Mouse (Mus musculus): ENCODE data around the gene Fggy.

The Fggy gene

DNA sequence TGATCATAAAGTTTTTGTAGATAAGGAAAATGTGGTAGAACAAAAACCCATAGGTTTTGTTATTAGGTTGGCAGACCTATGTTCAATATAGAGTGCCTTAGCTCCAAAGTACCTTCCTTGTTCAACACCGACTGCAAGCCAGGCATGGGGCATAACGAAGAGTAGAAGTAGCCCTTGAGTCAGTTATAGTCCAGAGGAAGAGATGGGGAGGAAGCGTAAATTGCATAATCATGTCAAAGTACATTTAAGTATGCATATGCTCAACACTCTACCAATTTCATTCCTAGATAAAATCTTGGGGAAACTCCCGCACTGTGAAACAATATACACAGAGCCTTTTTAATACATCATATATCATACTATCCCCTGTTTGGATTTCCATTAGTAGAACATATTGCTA is 221.2 kb downstream of the Fggy start:
- no peak for DNase-seq (ENCODE audit: low spot score)

DNA sequence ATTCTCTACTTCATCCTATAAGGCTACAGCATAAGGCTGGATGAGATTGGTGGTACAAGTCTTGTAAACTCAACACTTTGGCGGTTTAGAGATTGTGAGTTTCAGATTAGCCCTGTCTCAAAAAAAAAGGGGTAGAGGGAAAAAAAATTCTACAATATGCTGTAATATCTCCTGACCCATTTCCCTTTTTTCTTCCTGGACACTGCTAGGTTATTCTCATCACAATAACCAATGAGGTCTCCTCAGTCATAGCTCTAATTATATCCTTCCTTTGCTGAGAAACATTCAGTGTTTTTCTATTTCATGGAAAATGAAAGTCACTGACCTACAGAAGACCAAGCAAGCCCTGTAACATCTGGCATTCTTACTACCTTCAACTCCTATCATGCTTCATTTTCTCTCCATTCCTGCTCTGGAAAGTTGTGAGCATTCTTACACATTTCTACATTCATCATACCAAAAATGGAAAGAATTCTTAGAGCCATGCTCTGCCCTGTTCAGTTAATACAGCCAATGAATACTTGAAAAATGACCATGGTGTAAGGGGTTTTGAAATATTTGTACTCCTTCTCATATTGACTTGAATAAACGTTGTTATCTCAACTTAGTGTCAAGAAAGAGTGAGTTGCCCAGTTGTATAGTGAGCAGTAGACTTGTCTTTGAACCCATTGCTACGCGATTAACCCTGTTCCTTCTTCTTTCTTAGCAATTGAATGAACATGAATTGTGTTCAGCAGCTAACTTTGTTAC is 227.0 kb downstream of the Fggy start:
- DNase-seq (ENCODE audit: low spot score): no peak

DNA sequence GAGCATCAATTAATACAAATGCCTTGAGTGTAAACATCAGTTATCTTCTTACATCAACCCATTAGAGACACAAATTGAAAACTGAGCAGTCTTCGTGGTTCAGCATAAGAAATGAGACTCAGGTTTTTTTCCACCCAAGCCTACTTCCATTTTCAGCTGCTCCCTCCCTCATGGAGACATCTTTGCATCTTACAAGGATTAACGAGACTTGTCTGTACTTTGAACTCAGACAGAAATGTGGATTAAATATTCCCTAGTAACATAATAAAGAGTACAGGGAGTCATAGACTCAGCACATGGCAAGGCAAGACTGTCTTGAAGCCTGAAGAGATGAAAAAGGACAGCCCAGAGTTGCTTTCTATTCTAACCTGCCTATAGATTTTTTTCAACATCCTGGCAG is 230.3 kb downstream of the Fggy start:
- DNase-seq (ENCODE audit: low spot score): no peak

DNA sequence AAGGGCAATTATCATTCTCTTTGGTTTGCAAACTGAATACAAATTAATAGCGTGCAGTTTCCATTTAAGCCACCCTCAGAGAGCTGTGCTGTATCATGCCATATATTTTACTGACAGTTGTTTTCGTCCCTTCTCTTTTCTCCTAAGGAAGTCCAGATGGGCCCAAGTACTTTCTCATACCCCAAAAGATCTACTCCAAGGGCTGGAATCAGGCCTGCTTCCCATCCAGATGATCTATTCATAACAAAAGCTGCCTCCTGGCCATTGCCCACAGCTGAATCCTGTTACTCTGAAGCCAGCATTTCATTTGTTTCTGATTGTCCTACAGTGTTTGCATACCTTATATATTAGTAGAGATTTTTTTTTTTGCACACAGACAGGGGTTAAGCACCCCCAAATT is 231.6 kb downstream of the Fggy start:
- DNase-seq (ENCODE audit: low spot score): no peak

DNA sequence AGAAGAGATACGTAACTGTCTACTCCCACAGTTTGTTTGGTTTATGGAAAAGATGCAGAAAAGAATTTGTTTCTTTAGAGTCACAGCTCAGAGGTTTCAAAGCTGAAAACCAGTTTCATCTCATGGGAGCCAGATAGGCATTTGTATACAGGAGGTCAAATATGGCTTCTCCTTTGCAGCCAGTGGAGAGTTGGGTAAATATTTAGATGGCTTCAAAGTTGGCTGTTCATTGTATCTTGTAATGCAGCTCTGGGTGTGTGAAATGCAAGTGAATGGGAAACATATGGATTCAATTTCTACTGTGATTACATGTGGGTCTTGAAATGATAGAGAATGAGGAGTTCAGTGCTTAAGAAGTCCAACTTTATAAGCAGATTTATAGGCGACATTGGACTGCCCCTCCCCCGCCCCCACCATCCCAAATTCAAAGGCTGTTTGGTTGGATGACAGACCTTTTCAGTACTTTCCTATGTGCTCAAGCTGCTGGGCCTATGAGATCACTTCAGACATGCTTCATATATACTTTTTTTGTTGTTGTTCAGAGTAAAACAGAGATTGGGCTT is 234.7 kb downstream of the Fggy start:
- no peak for DNase-seq (ENCODE audit: low spot score)

DNA sequence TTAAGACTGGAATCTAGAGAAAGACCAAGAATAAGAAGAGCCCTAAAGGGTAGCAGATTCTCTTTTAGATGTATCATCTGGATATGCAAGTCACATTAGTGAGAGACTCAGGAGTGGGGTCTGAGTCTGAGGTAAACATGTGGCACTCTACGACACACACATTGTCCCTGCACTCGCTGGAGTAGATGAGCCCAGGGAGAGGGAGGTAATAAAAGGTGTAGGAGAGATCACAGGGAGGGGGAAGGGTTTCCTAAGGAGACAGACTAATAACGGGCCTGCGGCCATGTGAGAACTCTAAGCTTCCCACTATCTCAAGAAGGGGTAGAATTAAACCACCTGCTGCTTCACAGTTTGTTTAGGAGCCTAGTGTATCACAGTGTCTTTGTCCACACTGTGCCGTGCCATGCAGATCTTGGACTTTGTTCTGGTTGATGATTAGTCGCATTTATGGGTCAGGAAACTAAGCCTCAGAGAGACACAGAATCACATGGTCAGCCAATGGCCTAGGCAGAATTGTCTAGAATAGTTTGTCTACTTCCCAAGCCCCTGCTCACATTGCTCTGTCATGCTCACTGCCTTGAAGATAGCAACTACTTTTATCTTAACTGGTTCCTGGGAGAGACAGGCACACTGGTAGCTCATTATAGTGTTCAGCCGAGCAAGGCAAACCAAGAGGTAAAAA is 236.5 kb downstream of the Fggy start:
- DNase-seq (ENCODE audit: low spot score): no peak

DNA sequence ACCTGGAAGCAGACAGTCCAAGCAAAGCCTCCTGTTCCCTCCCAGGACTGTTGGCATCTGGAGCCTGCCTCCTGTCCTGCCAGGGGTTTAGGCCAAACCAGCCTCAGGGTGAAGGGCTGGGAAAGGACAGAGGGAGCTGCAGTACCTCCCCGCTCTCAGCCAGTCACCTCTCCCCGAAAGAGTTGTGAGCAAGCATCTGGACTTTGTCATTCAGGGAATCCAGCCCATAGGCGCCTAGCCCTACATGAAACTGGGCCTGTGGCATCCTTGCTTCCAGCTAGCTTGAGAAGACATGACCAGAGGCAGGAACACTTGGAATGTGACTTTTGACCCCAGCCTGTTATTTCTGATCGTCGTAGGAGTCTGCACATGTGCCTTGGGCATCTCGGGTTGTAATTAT is 237.3 kb downstream of the Fggy start:
- DNase-seq (ENCODE audit: low spot score): peak; percentile 4

DNA sequence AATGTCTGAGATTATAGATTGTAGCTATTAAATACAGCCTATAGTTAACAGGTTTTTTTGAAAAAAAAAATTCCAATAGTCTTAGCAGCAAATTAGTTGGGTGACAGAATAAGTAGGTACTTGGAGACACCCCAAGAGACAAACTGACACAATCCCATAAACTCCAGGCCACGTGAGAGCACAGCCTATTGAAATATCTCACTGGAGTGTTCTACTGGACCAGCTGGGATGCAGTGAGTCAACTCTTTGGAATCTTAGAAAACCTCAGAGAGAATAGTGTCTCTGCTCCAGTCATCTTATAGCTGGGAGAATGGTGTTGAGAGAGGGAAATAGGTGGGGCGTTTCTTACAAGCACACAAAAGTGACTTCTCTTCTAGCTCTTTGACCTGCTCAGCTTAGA is 238.0 kb downstream of the Fggy start:
- DNase-seq (ENCODE audit: low spot score): no peak

DNA sequence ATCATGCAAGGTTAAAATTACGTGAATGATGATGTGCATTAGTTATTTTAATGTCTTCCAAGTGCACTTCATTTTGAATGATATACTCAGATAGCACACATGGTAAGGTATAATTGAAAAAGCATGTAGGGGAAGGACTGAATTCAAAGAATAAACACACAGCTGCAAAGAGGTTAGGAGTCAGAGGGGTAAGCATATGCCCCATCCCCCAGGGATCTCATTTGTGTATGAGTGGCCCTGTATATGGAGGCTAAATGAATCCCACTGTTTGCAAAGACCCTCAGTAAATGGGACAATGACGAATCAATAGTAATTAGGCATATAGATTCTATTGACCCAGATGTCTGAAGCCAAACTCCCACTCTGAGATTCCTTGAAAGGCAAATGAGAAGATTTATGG is 262.3 kb downstream of the Fggy start:
- no peak for DNase-seq (ENCODE audit: low spot score)

DNA sequence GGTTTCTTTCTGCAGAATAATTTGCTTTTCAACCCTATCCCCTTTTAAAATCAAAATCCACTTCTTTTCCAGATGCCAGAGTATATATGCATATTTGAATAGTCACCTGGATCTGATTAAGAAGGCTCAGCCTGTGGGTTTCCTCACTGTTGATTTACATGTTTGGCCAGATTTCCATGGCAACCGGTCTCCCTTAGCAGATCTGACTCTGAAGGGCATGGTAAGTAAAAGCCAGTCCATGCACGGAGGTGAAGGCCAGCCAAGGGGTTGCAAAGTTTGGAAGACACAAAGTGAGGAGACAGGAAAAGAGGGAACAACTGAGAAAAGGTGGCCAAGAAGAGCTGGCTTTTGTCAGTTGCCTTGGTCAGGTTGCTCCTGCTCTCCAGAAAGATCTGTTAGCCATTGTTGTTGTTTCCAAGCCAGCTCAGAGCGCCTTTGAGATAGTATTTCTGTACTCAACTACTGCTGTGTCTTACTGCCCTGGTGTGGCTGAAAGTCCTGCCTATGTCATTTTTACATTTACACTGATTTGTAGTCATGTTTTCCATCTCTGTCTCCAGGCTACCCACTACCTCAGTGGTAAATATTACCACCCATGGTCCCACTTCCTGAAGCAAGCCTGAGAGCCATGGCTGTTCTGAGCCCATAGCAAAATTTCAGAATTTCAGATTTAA is 264.7 kb downstream of the Fggy start:
- peak; percentile 43 for DNase-seq (ENCODE audit: low spot score)

DNA sequence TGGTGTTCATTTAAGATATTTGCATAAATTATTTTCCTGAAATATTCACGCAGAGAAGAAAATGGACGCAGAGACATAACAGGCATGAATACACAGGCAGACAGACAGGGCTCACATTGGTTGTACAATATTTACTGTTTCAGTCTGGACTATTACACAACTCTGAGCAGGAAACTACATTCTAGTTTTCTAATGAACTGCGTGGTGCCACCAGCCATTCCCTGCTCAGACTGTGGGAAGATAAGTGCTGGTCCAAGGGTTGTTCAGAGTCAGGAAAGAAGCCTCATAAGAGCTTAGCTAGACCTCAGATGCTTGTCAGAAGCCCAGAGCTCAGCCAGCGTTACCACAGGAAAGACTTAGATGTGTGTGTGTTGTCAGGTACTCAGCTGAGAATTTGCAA is 270.9 kb downstream of the Fggy start:
- DNase-seq (ENCODE audit: low spot score): no peak

DNA sequence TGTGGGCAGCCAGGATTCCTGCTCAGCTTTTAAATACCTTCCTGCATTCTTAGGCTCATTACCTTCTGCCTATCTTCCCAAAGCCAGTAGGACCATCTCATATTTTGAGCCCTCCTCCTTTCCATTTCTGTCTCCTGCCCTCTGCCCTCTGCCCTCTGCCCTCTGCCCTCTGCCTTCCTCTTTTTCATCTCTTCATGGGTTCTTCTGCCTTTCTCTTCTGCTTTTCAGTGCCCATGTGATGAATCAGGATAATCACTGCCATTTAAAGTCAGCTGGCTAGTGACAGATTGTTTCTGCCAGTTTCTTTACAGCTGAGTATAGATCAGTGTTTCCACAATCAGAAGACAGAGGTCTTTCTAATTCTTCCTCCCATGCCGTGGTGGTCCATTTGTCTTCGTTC is 273.0 kb downstream of the Fggy start:
- no peak for DNase-seq (ENCODE audit: low spot score)

DNA sequence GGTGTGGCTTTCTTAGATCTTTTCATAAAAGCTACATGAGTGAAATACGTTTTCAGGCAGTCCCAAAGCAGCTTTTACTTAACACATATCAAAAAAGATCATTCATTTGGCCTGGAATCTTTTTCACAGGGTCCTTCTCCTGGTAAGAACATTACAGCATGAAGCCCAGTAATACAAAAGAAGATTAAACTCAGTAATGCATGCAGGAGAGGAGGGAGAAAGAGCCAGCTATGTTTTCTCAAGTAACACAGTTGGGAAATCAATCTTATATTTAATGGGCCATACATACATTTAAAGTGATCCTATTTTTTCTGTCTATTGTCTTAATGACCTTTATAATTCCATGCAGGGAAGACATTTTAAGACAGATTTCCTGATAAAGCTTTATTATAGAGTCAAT is 282.6 kb downstream of the Fggy start:
- no peak for DNase-seq (ENCODE audit: low spot score)

DNA sequence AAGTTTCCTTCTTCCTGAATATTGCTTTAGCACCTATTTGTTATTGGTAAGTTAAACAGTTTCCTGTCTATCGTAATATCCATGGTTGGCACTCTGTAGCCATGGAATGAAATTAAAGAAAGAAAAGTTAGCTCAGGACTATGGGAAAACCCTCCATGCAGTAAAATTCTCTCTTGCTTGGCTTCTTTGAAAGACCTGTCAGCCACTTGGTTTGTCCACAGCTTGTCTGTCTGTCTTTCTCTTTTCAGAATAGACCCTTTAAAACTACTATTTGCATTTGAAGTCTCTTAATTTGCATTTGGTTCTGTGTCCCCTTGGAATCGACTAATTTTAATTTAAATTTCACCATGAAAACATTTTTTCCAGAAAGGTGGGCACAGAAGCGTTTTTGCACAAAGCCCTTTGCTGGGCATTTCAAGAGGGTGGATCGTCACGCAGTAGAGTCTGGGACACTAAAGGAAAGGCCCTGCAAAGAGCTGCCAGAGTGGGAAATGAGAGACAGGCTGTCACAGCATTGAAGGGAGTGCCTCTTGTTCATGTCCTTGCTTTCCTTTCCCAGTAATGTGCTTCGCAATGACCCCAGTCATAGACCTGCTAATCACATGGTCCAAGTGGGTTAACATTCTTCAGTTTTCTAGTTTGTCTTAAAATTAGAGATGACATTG is 283.2 kb downstream of the Fggy start:
- DNase-seq (ENCODE audit: low spot score): no peak

DNA sequence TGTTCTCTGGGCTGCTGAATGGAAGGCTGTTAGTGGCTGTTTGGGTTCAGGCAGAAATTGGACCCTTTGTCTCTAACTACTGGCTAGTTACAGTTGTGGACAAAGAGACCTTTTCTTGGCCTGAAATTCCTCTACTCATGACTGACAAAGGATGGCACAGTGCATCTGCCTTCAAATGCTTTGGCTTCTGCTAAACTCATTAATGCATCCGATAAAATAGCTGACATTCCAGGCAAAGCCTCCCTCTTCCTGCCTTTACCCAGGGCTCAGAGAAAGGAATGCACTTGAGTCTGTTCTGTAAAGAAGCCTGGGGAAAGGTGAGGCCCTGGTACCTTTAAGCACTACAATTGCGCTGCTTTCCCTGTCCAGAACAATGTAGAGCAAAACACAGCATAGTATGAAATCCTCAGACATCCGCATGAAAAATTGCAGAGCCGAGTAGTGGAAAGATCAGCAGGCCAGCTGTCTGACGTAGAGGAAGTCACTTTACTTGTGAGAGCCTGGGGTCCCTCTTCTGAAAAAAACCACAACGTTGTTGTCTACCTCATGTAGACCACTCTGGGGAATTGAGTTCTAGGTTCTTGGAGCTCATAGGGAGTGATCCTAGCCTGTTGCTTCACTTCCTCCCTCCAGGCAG is 288.8 kb downstream of the Fggy start:
- no peak for DNase-seq (ENCODE audit: low spot score)

DNA sequence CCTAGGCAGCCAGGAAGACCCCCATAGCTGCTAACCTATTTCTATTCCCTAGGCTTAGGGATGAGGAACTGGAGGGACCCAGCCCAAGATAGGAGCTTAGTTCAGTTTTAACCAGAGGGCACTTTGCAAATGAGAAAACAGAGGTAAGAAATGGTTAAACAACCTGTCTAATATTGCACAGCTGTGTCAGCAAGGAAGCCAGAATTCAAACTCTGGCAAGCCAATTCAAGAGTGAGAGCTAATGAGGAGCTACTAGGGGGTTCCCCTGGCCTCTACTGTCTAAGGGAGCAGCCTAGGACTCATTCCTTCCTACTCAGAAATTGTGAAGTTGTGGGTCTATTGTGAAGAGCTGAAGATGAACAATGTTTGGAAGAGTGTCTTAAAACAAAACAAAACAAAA is 289.9 kb downstream of the Fggy start:
- DNase-seq (ENCODE audit: low spot score): no peak

DNA sequence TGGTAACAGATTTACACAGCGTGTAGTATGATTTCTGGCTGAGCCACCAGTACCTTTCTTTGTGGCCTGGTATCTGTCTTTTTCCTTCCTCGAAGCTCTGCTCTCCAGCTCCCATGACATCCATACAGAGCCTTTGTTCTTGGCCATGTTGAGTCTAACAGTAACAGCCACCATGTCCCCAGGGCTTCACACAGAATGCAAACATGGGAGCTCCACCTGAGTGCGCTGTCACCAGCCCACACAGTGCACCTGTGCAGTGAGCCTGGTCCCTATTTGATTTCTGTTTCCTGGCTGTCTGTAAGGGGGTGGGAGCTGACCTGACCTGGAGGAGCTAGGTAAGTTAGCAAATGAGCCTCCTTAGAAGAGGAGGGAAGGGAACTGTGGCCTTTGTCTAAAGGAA is 290.4 kb downstream of the Fggy start:
- no peak for DNase-seq (ENCODE audit: low spot score)

DNA sequence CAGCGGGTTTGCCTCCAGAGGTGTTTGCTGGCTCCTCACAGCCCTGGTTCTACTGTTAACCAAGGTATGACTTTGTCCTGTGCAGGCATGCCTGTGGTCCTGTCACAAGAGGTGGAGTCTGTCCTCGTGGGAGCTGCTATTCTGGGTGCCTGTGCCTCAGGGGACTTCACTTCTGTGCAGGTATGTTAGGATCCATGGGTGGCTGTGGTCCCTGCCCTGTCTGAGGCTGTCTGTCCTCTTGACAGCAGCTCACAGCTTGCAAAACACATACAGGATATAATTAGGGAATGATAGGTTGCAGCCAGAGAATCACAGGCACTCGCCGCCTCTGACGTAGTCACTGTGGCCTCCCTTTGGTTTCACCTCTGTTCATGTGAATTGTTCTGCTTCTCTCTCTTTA is 292.2 kb downstream of the Fggy start:
- no peak for DNase-seq (ENCODE audit: low spot score)

DNA sequence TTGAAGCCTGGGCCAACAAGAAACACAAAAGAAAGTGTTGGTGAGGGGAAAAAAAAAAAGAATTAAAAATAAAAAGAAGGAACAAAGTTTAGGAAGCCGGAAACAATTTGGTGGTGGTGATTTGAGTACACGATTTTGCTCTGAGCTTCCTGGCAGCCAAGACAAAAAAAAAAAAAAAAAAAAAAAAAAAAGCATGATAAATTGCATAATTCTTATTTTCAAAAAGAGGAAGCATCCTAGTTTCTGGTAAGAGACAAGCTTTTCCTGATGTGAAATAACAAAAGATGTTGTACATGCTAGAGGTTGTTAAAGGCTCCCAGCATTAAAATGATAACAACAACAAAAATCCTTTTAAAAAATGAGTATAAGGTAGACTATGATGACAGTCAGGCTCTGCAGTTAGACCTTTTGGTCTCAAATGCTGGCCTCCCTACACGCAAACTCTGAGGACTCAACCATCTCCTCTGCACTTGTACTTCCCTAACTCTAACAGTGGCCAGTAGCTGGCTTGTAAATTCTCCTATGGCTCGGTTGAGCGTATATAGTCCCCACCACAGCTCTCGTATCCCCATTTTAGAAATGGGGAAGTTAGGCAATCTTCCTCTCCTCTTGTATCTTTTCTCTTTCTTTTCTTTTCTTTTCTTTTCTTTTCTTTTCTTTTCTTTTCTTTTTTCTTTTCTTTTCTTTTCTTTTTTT is 292.9 kb downstream of the Fggy start:
- no peak for DNase-seq (ENCODE audit: low spot score)

DNA sequence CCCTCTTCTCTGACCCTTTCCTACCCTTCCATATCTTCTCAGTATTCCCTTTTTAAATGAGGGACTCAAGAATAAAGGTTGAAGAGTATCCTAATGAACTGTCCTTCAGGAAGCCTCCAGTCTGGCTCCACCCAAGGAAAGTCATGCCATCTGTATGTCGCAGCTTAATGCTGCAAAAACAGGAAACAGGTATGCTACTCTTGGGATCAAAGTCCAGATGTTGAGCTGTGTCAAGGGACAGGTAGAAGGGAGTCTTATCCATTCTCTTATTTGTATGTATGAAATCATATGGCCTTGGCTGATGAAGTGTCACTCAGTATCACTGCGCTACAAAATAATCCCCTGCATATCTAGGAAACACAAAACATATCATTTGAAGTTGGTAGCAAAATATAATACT is 294.9 kb downstream of the Fggy start:
- no peak for DNase-seq (ENCODE audit: low spot score)

DNA sequence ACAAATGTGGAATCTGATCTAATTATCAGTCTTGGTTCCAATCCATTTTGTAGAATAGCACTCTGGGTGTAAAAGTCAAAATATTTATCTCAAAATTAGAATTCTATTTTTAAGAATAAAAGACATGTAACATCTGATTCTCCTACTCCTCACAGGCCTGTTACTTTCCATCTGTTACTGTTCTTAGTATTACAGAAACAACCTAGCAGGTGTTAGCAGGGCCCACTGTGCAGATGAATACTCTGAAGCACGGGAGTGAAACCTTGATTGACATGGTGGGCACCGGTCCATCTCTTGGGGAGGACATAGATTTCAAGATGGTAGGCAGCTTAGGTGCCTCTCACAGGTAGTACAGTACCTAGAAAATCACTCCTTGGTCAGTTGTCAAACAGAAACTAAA is 298.7 kb downstream of the Fggy start:
- no peak for DNase-seq (ENCODE audit: low spot score)

Data from adipocyte (in vitro differentiated cells).